Mouse (Mus musculus) C2C12 (cell line): ENCODE data around the gene Ubxn7. TPM values are rescaled to one million over a fixed set of nuclear protein-coding genes. Genes with fewer than 3 reads are reported as not detected.
"Not testable (repeated sequence)": the region's sequence is repeated elsewhere in the genome, so short reads cannot be mapped to it uniquely, and the experiment has no call there.

ENCODE experiments used
- H3K27me3 ChIP-seq: one replicate; pipeline ENCODE4 v1.6.1; 2011; ENCODE audit not compliant: control insufficient read depth, insufficient read depth, insufficient read length
- H3K36me3 ChIP-seq: one replicate; pipeline ENCODE4 v1.6.1; 2011; ENCODE audit not compliant: control insufficient read depth, insufficient read depth
- H3K4me3 ChIP-seq: one replicate; pipeline ENCODE4 v1.5.1; 2011; ENCODE audit warnings: mild to moderate bottlenecking, control low read depth; ENCODE audit not compliant: poor library complexity, insufficient read depth, severe bottlenecking
- H3K79me2 ChIP-seq: one replicate; pipeline ENCODE4 v1.6.1; 2011; ENCODE audit not compliant: control insufficient read depth, insufficient read depth
- H3K79me3 ChIP-seq: one replicate; pipeline ENCODE4 v1.6.1; 2011; ENCODE audit warnings: low read depth, control low read depth
- H3ac ChIP-seq: one replicate; pipeline ENCODE3; 2011; ENCODE audit warnings: low read depth; ENCODE audit not compliant: control insufficient read depth, insufficient read length
- CEBPB ChIP-seq: IDR thresholded peaks from one replicate; pipeline ENCODE4 v1.6.1; 2011; ENCODE audit warnings: low read depth, mild to moderate bottlenecking, control low read depth, moderate library complexity
- CTCF ChIP-seq: IDR thresholded peaks from one replicate; pipeline ENCODE4 v1.5.1; 2011; ENCODE audit not compliant: control insufficient read depth, insufficient read depth, insufficient read length
- FOSL1 ChIP-seq: IDR thresholded peaks from one replicate; pipeline ENCODE4 v1.8.0; 2011; ENCODE audit warnings: mild to moderate bottlenecking, low read length; ENCODE audit not compliant: poor library complexity, insufficient read depth, severe bottlenecking
- MAX ChIP-seq: IDR thresholded peaks from one replicate; pipeline ENCODE4 v1.6.1; 2011; ENCODE audit warnings: mild to moderate bottlenecking, control low read depth
- MYOD1 ChIP-seq: IDR thresholded peaks from one replicate; pipeline ENCODE4 v1.6.1; 2011; ENCODE audit warnings: low read depth; ENCODE audit not compliant: control insufficient read depth, insufficient read length
- MYOG ChIP-seq: IDR thresholded peaks from one replicate; pipeline ENCODE4 v1.6.1; 2011; ENCODE audit not compliant: control insufficient read depth, insufficient read length; ENCODE audit errors: extremely low read depth
- USF1 ChIP-seq: IDR thresholded peaks from one replicate; pipeline ENCODE4 v1.6.1; 2011; ENCODE audit warnings: low read depth, mild to moderate bottlenecking, control low read depth, moderate library complexity
- long read RNA-seq, 2 experiments: library from polyadenylated mRNA; unstranded; transcript quantifications; one replicate each; pipeline ENCODE4 v2.0.0; 2019 to 2020
- polyA plus RNA-seq: library from polyadenylated mRNA; unstranded; fragments of >200 nt; fragmentation: generic; extraction: Trizol; gene quantifications from one replicate; pipeline ENCODE4 v1.2.1, GENCODE M21; 2012; ENCODE audit warnings: missing spikeins

Gene Ubxn7
- 10.8 TPM for polyA plus RNA-seq
- long read RNA-seq, experiment 1, full-length matches to known transcripts, result 4 of 6 reads
- long read RNA-seq, experiment 1, partial matches to known transcripts, result 0 of 6 reads
- long read RNA-seq, experiment 1, other reads (novel, unspliced or antisense), result 2 of 6 reads
- long read RNA-seq, experiment 2, full-length matches to known transcripts, result 58 of 71 reads
- long read RNA-seq, experiment 2, partial matches to known transcripts, result 2 of 71 reads
- long read RNA-seq, experiment 2, other reads (novel, unspliced or antisense), result 11 of 71 reads

GRCm38 (mm10) chr16:32332040-32332555 lies at the start of gene Ubxn7:
TSS of gene Ubxn7 (plus strand) at chr16:32332257.
- Histone ChIP-seq H3K4me3 (peak within 1 kb of the TSS; percentile 83), H3K36me3 (no peaks in the 10 kb centered on the region), H3ac (peak within 1 kb of the TSS; percentile 92), H3K79me3 (peaks cover 44% of the 10 kb centered on the region), H3K27me3 (no peaks in the 10 kb centered on the region), H3K79me2 (peaks cover 52% of the 10 kb centered on the region)
- TF ChIP-seq CEBPB, result no peak
- TF ChIP-seq MAX, result no peak
- no peak for TF ChIP-seq CTCF
- no peak for TF ChIP-seq MYOG
- no peak for TF ChIP-seq MYOD1
- TF ChIP-seq FOSL1, result no peak
- no peak for TF ChIP-seq USF1

- peaks cover 38% of the 10 kb centered on the region for H3K79me3 ChIP-seq
- no peak overlapping the region for H3ac ChIP-seq
- H3K27me3 ChIP-seq, result no peaks in the 10 kb centered on the region
- peaks cover 57% of the 10 kb centered on the region for H3K79me2 ChIP-seq
- no peak overlapping the region for H3K4me3 ChIP-seq
- H3K36me3 ChIP-seq, result peaks cover 64% of the 10 kb centered on the region
- TF ChIP-seq USF1 (no peak), MAX (no peak)
Measured at GRCm38 (mm10) chr16:32282608-32283007, 49.4 kb upstream of the Ubxn7 start.

GRCm38 (mm10) chr16:32291821-32292220 lies 40.2 kb upstream of the Ubxn7 start:
- Histone ChIP-seq H3ac (no peak overlapping the region), H3K27me3 (no peaks in the 10 kb centered on the region), H3K4me3 (no peak overlapping the region), H3K79me2 (no peaks in the 10 kb centered on the region), H3K79me3 (no peaks in the 10 kb centered on the region), H3K36me3 (peaks cover 54% of the 10 kb centered on the region)
- TF ChIP-seq CTCF (no peak), MAX (no peak), MYOD1 (no peak), CEBPB (no peak), MYOG (no peak), FOSL1 (no peak), USF1 (no peak)

- not testable (repeated sequence) for H3K79me3 ChIP-seq, H3K4me3 ChIP-seq, H3K27me3 ChIP-seq, H3ac ChIP-seq, H3K79me2 ChIP-seq
- peaks cover 39% of the 10 kb centered on the region for H3K36me3 ChIP-seq
Measured at GRCm38 (mm10) chr16:32299617-32300016, 32.4 kb upstream of the Ubxn7 start.

- H3K36me3 ChIP-seq, result peaks cover 25% of the 10 kb centered on the region
- H3ac ChIP-seq, result no peak overlapping the region
Measured at GRCm38 (mm10) chr16:32303046-32303445, 29.0 kb upstream of the Ubxn7 start.

GRCm38 (mm10) chr16:32303886-32304285 lies 28.2 kb upstream of the Ubxn7 start:
- H3K79me3 ChIP-seq, result no peaks in the 10 kb centered on the region
- no peak overlapping the region for H3K4me3 ChIP-seq
- H3ac ChIP-seq, result no peak overlapping the region
- no peaks in the 10 kb centered on the region for H3K27me3 ChIP-seq
- no peaks in the 10 kb centered on the region for H3K79me2 ChIP-seq
- H3K36me3 ChIP-seq, result peaks cover 17% of the 10 kb centered on the region
- TF ChIP-seq FOSL1, result no peak

More at GRCm38 (mm10) chr16:32303046-32303445, 29.0 kb upstream of the Ubxn7 start:
- Histone ChIP-seq H3K4me3 (no peak overlapping the region), H3K79me2 (no peaks in the 10 kb centered on the region), H3K79me3 (no peaks in the 10 kb centered on the region), H3K27me3 (no peaks in the 10 kb centered on the region)
- TF ChIP-seq USF1 (no peak), CTCF (no peak), MYOD1 (no peak), MYOG (no peak), CEBPB (no peak), MAX (no peak), FOSL1 (no peak)
